Mouse (Mus musculus): Measurements from ENCODE around the gene Psen2.

- TF ChIP-seq CTCF (IDR thresholded peaks at IDR 0.05), result no peak
- TF ChIP-seq EP300 (IDR thresholded peaks at IDR 0.05), result no peak
These were observed 36.5 kb downstream of the Psen2 start for GRCm38 (mm10) chr1:180226766-180227165.

Measured in lung, postnatal 0 days (tissue).